Mouse (Mus musculus): ENCODE results near the gene Utrn. TPM values are rescaled to one million over a fixed set of nuclear protein-coding genes. Genes with fewer than 3 reads are reported as not detected.

Utrn gene
- total and polyA plus RNA-seq, 2 experiments from 2014 or later = 48.4 to 61.6 TPM

DNA sequence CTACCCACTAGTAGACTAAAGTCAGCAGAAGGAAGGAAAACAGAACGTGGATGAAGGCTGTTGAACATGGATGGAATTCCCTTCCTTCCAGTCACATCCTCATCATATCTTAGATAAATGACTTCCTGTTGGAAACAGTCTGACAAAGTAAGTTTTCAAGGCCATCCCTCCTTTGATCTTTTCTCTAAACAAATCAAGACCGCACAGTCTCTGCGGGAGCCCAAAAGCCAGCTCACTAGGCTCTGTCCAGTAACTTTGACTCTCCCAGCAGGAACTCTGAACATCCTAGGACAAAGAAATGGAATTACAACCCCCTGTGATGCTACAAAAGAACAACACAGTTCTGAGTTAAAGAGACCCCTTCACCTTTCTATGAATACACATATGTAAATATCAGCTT lies 106.5 kb downstream of the Utrn start:
- TF ChIP-seq CTCF (IDR thresholded peaks at IDR 0.05; ENCODE audit: low read depth) (no peak), EP300 (IDR thresholded peaks at IDR 0.05; ENCODE audit: low read depth) (no peak)
- H3K27me3 ChIP-seq (ENCODE audit: control insufficient read depth, insufficient read depth, low read length) = no peaks in the 10 kb centered on the region
- H3K4me2 ChIP-seq (ENCODE audit: low read depth, low read length) = no peak overlapping the region
- no peak overlapping the region for H3K9ac ChIP-seq (replicated peaks; ENCODE audit: low read depth, low read length)
- H3K27ac ChIP-seq (ENCODE audit: low read depth) = no peak overlapping the region
- no peak for ATAC-seq (ENCODE audit: insufficient read depth, low read depth)
- no peaks in the 10 kb centered on the region for H3K4me1 ChIP-seq (ENCODE audit: control insufficient read depth, insufficient read depth)
- H3K4me3 ChIP-seq (ENCODE audit: low read depth, low read length) = no peak overlapping the region
- 0 out of 2 replicates have a peak, but pooled peaks cover 4% of the 10 kb centered on the region for H3K9me3 ChIP-seq (replicated peaks; ENCODE audit: control insufficient read depth, low read length)
- no peak for DNase-seq (ENCODE audit: low spot score)
- H3K36me3 ChIP-seq (replicated peaks; ENCODE audit: control insufficient read depth, insufficient read depth, low read length) = peaks cover 18% of the 10 kb centered on the region
- WGBS = 72% methylated on average over 3 of the region's 3 CpGs

DNA sequence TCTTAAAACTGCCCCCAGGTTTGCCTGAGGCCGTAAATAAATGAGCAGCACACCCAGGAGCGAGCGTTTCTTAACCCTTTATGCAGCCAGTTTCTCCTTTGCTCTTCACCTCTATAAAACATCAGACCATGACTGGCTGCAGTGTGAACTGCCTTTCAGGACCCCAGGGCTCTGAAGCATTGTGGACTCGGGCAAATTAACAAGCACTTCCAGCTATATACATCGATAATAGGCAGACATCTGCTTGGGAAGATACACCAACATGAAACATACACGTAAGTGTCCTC lies 110.5 kb downstream of the Utrn start:
- TF ChIP-seq CTCF (IDR thresholded peaks at IDR 0.05; ENCODE audit: low read depth) (no peak), EP300 (IDR thresholded peaks at IDR 0.05; ENCODE audit: low read depth) (no peak)
- DNase-seq (ENCODE audit: low spot score) = no peak
- no peak for ATAC-seq (ENCODE audit: insufficient read depth, low read depth)
- H3K27me3 ChIP-seq (ENCODE audit: control insufficient read depth, insufficient read depth, low read length) = no peaks in the 10 kb centered on the region
- no peak overlapping the region for H3K9ac ChIP-seq (replicated peaks; ENCODE audit: low read depth, low read length)
- no peak overlapping the region for H3K27ac ChIP-seq (ENCODE audit: low read depth)
- no peaks in the 10 kb centered on the region for H3K4me1 ChIP-seq (ENCODE audit: control insufficient read depth, insufficient read depth)
- H3K36me3 ChIP-seq (replicated peaks; ENCODE audit: control insufficient read depth, insufficient read depth, low read length) = peaks cover 6% of the 10 kb centered on the region
- H3K4me2 ChIP-seq (ENCODE audit: low read depth, low read length) = no peak overlapping the region
- no peak overlapping the region for H3K4me3 ChIP-seq (ENCODE audit: low read depth, low read length)
- no peaks in the 10 kb centered on the region for H3K9me3 ChIP-seq (replicated peaks; ENCODE audit: control insufficient read depth, low read length)
- WGBS = 67% methylated on average over 6 of the region's 6 CpGs

DNA sequence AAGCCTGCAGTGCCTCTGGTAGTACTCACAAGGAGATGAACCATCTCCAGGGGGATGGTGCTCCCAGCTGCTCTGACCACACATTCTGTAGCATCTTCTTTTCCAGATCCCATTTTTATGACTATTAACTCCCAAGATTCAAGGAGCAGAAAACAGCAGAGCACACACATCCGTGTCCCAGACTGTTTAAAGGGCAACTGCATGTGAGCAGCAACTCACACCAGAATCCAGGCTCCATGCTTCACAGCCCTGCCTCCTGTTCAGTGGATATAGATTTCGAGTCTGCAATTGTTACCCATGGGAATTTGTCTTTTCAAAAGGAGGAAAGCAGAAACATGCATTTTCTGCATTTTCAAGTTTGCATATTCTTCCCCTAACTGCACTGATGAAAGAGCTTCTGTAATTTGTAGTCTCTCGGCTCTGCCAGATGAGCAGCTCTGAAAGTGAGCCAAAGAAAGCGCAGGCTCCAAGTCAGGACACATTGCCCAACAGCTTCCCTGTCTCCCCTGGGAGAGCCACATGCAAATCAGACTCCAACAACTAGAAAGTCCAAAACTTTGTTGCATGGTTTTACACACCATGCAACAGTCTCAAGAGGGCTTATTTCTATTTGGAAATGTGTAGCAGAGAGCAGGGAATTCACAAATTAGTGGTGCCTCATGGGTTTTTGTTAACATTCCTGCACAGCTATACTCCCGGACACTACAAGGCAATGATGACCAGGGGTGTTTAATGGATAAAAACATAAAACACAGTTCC lies 111.0 kb downstream of the Utrn start:
- Histone ChIP-seq H3K4me1 (ENCODE audit: control insufficient read depth, insufficient read depth) (no peaks in the 10 kb centered on the region), H3K27me3 (ENCODE audit: control insufficient read depth, insufficient read depth, low read length) (no peaks in the 10 kb centered on the region), H3K9ac (replicated peaks; ENCODE audit: low read depth, low read length) (no peak overlapping the region), H3K4me2 (ENCODE audit: low read depth, low read length) (no peak overlapping the region), H3K36me3 (replicated peaks; ENCODE audit: control insufficient read depth, insufficient read depth, low read length) (peaks cover under 1% of the 10 kb centered on the region), H3K4me3 (ENCODE audit: low read depth, low read length) (no peak overlapping the region), H3K9me3 (replicated peaks; ENCODE audit: control insufficient read depth, low read length) (no peaks in the 10 kb centered on the region), H3K27ac (ENCODE audit: low read depth) (no peak overlapping the region)
- no peak for TF ChIP-seq EP300 (IDR thresholded peaks at IDR 0.05; ENCODE audit: low read depth)
- ATAC-seq (ENCODE audit: insufficient read depth, low read depth) (no peak), DNase-seq (ENCODE audit: low spot score) (peak; percentile 42)
- 42% methylated on average over 5 of the region's 5 CpGs for WGBS

GRCm38 (mm10) chr10:12756692-12757091 lies 112.5 kb downstream of the Utrn start:
- H3K4me2 ChIP-seq (ENCODE audit: low read depth, low read length) = no peak overlapping the region
- H3K27ac ChIP-seq (ENCODE audit: low read depth) = no peak overlapping the region
- 93% methylated on average over 4 of the region's 4 CpGs for WGBS
- H3K27me3 ChIP-seq (ENCODE audit: control insufficient read depth, insufficient read depth, low read length) = no peaks in the 10 kb centered on the region
- no peak for DNase-seq (ENCODE audit: low spot score)
- H3K4me3 ChIP-seq (ENCODE audit: low read depth, low read length) = no peak overlapping the region
- no peaks in the 10 kb centered on the region for H3K36me3 ChIP-seq (replicated peaks; ENCODE audit: control insufficient read depth, insufficient read depth, low read length)
- H3K9ac ChIP-seq (replicated peaks; ENCODE audit: low read depth, low read length) = no peak overlapping the region
- no peaks in the 10 kb centered on the region for H3K4me1 ChIP-seq (ENCODE audit: control insufficient read depth, insufficient read depth)
- ATAC-seq (ENCODE audit: insufficient read depth, low read depth) = no peak
- no peaks in the 10 kb centered on the region for H3K9me3 ChIP-seq (replicated peaks; ENCODE audit: control insufficient read depth, low read length)
- TF ChIP-seq CTCF (IDR thresholded peaks at IDR 0.05; ENCODE audit: low read depth) = no peak
- no peak for TF ChIP-seq EP300 (IDR thresholded peaks at IDR 0.05; ENCODE audit: low read depth)

DNA sequence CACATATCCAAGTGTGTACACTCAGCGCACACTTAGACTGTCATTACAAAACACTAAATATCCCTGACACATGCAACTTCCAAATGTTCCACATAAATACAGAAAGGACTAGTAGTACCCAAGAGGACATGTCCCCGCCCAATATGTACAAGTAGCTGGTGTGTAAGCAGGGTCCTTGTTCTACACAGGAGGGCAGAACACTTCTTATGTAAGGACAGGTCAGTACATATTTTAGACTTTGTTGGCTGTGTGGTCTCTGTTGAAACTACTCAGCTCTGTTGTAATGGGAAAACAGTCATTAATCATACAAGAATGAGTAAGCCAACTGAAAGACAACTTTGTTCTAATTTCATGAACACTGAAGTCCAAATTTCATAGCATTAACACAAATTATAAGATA lies 114.3 kb downstream of the Utrn start:
- no peak overlapping the region for H3K9ac ChIP-seq (replicated peaks; ENCODE audit: low read depth, low read length)
- no peak overlapping the region for H3K4me2 ChIP-seq (ENCODE audit: low read depth, low read length)
- ATAC-seq (ENCODE audit: insufficient read depth, low read depth) = no peak
- no peak for DNase-seq (ENCODE audit: low spot score)
- H3K4me1 ChIP-seq (ENCODE audit: control insufficient read depth, insufficient read depth) = no peaks in the 10 kb centered on the region
- H3K27ac ChIP-seq (ENCODE audit: low read depth) = no peak overlapping the region
- no peaks in the 10 kb centered on the region for H3K9me3 ChIP-seq (replicated peaks; ENCODE audit: control insufficient read depth, low read length)
- H3K36me3 ChIP-seq (replicated peaks; ENCODE audit: control insufficient read depth, insufficient read depth, low read length) = peaks cover 4% of the 10 kb centered on the region; the same call in 1 of the 2 replicates
- no peaks in the 10 kb centered on the region for H3K27me3 ChIP-seq (ENCODE audit: control insufficient read depth, insufficient read depth, low read length)
- no peak for TF ChIP-seq EP300 (IDR thresholded peaks at IDR 0.05; ENCODE audit: low read depth)
- TF ChIP-seq CTCF (IDR thresholded peaks at IDR 0.05; ENCODE audit: low read depth) = no peak
- 97% methylated on average over 2 of the region's 2 CpGs for WGBS
- no peak overlapping the region for H3K4me3 ChIP-seq (ENCODE audit: low read depth, low read length)

GRCm38 (mm10) chr10:12754166-12754565 lies 115.0 kb downstream of the Utrn start:
- ATAC-seq (ENCODE audit: insufficient read depth, low read depth) (no peak), DNase-seq (ENCODE audit: low spot score) (no peak)
- no peak overlapping the region for H3K9ac ChIP-seq (replicated peaks; ENCODE audit: low read depth, low read length)
- H3K36me3 ChIP-seq (replicated peaks; ENCODE audit: control insufficient read depth, insufficient read depth, low read length) = peaks cover 11% of the 10 kb centered on the region
- no peaks in the 10 kb centered on the region for H3K9me3 ChIP-seq (replicated peaks; ENCODE audit: control insufficient read depth, low read length)
- TF ChIP-seq CTCF (IDR thresholded peaks at IDR 0.05; ENCODE audit: low read depth) = no peak
- TF ChIP-seq EP300 (IDR thresholded peaks at IDR 0.05; ENCODE audit: low read depth) = no peak
- no peaks in the 10 kb centered on the region for H3K27me3 ChIP-seq (ENCODE audit: control insufficient read depth, insufficient read depth, low read length)
- H3K4me3 ChIP-seq (ENCODE audit: low read depth, low read length) = no peak overlapping the region
- no peak overlapping the region for H3K27ac ChIP-seq (ENCODE audit: low read depth)
- no peak overlapping the region for H3K4me2 ChIP-seq (ENCODE audit: low read depth, low read length)
- WGBS = 88% methylated on average over 6 of the region's 6 CpGs
- no peaks in the 10 kb centered on the region for H3K4me1 ChIP-seq (ENCODE audit: control insufficient read depth, insufficient read depth)
